Mouse (Mus musculus): ENCODE results near the gene Fgfr1op. TPM values are rescaled to one million over a fixed set of nuclear protein-coding genes. Genes with fewer than 3 reads are reported as not detected.
"Not testable (repeated sequence)": the region's sequence is repeated elsewhere in the genome, so short reads cannot be mapped to it uniquely, and the experiment has no call there.

Gene Fgfr1op
- polyA plus RNA-seq, 1 experiment from 2014 or later = 28.1 TPM

DNA sequence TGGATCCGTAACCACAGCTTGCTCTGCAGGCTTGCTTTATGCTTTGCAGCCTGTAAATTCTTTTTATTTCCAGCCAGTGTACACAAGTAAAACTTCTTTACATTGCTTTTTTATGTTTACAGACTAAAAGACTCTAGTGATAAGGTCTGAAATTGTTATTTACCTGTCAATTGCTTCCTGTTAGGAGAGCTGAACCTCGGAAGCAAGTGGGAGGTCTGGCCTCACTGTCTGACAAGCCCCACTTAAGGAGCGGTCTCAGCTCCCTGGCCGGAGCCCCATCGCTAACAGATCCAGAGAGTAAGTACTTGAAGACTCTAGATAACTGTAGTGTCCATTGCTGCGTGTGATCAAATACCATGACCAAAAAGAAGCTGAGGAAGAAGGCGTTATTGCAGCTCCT is 18.9 kb downstream of the Fgfr1op start:
- Histone ChIP-seq H3K4me3 (no peak overlapping the region), H3K9ac (no peak overlapping the region), H3K4me1 (replicated peaks) (no peaks in the 10 kb centered on the region), H3K4me2 (no peak overlapping the region), H3K27ac (no peak overlapping the region), H3K36me3 (peaks cover 83% of the 10 kb centered on the region), H3K27me3 (no peaks in the 10 kb centered on the region), H3K9me3 (no peaks in the 10 kb centered on the region)
- WGBS = 94% methylated on average over 7 of the region's 7 CpGs
- no peak for ATAC-seq (ENCODE audit: low FRiP score)

DNA sequence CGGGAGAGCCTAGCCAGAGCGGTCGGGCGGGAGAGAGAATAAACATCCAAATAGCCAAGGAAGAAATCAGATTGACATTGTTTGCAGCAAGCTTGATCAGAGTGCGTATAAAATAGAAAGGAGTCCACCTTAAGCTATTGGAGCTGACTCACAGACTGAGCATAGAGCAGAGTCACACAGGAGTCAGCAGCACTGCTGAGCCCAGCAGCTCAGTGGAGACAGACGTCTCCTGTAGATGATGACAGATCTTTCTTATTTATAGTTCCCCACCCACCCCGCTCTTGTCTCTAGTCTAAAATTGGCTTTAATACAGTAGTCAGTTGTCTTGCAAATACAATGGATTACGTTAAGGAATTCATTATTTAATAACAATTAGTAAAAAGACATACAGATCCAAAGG is 28.4 kb downstream of the Fgfr1op start:
- 93% methylated on average over 8 of the region's 8 CpGs for WGBS
- Histone ChIP-seq H3K9me3 (no peaks in the 10 kb centered on the region), H3K36me3 (peaks cover 61% of the 10 kb centered on the region), H3K4me3 (no peak overlapping the region), H3K4me2 (no peak overlapping the region), H3K4me1 (replicated peaks) (no peaks in the 10 kb centered on the region), H3K9ac (no peak overlapping the region), H3K27ac (no peak overlapping the region), H3K27me3 (no peaks in the 10 kb centered on the region)
- ATAC-seq (ENCODE audit: low FRiP score) = no peak

DNA sequence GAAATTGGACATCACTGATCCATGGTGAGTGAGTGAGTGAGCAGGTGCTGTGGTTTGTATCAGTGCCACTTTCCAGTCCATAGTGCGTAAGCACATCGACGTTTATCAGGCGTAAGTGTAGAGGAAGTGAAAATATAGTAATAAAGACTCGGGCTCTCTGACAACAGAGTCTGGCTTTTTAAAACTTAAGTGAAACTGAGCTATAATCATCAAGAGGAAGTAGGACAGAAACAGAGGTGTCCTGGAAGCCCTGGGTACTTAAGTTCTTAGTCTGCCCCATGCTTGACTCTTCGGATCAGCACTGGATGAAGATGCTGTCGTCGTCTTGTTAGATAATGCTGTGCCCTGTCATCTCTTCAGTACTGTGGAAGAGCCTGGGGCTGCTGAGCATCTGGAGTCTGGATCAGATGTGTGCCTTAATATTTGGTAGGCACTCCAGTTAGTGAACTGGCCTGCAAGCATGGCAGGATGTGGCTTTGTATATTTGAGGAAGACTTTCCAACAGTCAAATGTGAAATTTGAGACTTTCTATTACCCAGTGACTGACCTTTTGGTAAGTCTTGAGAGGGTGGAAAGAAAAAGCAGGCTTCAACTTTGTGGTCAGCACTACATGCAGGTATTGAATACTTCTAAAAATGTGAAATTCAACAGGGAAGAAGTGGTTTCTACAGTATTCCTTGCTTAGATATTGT is 30.5 kb downstream of the Fgfr1op start:
- no peak overlapping the region for H3K4me2 ChIP-seq
- 96% methylated on average over 8 of the region's 8 CpGs for WGBS
- H3K9ac ChIP-seq = no peak overlapping the region
- H3K9me3 ChIP-seq = no peaks in the 10 kb centered on the region
- H3K27me3 ChIP-seq = no peaks in the 10 kb centered on the region
- H3K27ac ChIP-seq = no peak overlapping the region
- no peak overlapping the region for H3K4me3 ChIP-seq
- H3K4me1 ChIP-seq (replicated peaks) = no peaks in the 10 kb centered on the region
- peaks cover 40% of the 10 kb centered on the region for H3K36me3 ChIP-seq
- ATAC-seq (ENCODE audit: low FRiP score) = no peak

DNA sequence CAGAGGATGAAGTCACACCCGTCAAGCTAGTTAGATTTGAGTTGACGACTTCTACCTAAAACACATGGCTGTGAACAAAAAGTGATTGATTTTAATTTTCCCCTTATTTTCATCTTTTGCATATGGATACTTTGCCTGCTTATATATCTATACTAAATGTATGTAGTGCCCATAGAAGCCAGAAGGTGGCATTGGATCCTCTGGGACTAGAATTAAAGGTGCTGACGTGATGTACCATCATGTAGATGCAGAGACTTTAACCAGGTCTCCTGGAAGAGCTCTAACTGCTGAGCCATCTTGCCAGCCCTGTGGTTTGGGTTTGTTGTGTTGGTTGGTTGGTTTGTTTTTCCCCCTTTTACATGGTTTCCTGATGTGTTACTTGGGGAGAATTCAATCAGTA is 32.4 kb downstream of the Fgfr1op start:
- ATAC-seq (ENCODE audit: low FRiP score) = no peak
- H3K9me3 ChIP-seq = no peaks in the 10 kb centered on the region
- no peak overlapping the region for H3K9ac ChIP-seq
- no peak overlapping the region for H3K27ac ChIP-seq
- H3K4me1 ChIP-seq (replicated peaks) = no peaks in the 10 kb centered on the region
- peaks cover 31% of the 10 kb centered on the region for H3K36me3 ChIP-seq
- no peaks in the 10 kb centered on the region for H3K27me3 ChIP-seq
- no peak overlapping the region for H3K4me2 ChIP-seq
- H3K4me3 ChIP-seq = no peak overlapping the region
- 70% methylated on average over 3 of the region's 3 CpGs for WGBS

DNA sequence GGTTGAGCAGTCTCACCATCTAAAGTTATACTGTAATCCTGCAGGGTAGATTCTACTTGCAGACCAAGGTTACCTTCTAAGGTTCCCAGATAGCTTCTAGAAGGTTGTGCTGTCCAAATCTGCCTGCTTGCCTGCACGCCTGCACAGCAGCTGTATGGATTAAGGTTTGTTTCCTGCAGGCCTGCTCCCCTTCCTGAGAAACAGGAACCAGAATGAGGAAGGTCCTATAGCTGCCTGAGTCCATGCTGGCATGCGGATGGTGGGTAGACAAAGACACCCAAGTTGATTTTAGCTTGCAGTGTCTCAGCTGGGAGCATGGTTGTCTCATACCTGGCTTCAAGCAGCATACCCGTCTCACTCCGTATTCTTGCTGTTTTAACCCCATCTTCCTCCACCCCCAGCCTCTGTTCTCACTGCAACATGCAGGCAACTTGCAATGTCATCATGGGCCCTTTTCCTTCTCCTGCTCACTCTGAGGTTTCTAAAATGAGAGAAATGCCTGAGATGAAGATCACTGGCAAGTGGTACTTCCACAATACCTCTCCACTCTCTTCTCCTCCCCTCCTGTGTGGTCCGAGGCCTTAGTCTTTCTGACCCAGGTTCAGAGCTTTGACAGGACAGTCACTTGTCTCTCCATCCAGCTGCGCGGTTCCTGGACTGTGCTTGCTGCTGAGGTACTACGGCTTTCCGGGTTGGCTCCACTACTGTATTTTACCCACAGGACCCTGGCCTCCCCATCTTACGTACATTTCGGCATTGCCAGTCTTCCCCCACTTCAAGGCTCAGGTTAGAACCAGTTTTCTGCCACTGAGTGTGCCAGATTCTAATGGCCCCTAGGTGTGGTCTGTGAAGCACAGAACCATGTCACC is 34.0 kb downstream of the Fgfr1op start:
- Histone ChIP-seq H3K9ac (no peak overlapping the region), H3K27me3 (no peaks in the 10 kb centered on the region), H3K27ac (no peak overlapping the region), H3K4me3 (no peak overlapping the region), H3K9me3 (no peaks in the 10 kb centered on the region), H3K4me2 (no peak overlapping the region), H3K4me1 (replicated peaks) (no peaks in the 10 kb centered on the region), H3K36me3 (peaks cover 20% of the 10 kb centered on the region)
- no peak for ATAC-seq (ENCODE audit: low FRiP score)
- 90% methylated on average over 11 of the region's 11 CpGs for WGBS

GRCm38 (mm10) chr17:8199936-8200330 is 34.6 kb downstream of the Fgfr1op start:
- Histone ChIP-seq H3K27me3 (no peaks in the 10 kb centered on the region), H3K9me3 (no peaks in the 10 kb centered on the region), H3K9ac (no peak overlapping the region), H3K4me3 (no peak overlapping the region), H3K4me2 (no peak overlapping the region), H3K4me1 (replicated peaks) (no peaks in the 10 kb centered on the region), H3K36me3 (peaks cover 16% of the 10 kb centered on the region), H3K27ac (no peak overlapping the region)
- WGBS = 91% methylated on average over 1 of the region's 1 CpGs
- no peak for ATAC-seq (ENCODE audit: low FRiP score)

DNA sequence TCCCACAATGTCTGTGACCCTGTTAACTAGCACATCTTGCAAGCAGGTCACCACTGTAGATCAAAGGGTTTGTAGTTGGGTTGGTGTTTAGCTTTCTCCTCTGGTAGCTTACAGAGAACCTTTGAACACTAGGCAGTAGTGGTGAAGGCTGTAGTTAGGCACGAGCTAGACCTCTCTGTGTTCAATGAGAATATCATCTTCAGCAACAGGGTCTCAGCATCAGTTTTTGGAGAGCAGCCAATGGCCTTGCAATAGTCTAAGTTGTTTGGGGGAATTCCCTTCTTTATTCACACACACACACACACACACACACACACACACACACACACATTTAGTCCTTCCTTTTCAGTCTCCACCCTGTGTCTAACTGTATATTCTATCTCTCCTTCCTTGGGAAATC is 38.2 kb downstream of the Fgfr1op start:
- ATAC-seq (ENCODE audit: low FRiP score) = no peak
- Histone ChIP-seq H3K27ac (no peak overlapping the region), H3K27me3 (no peaks in the 10 kb centered on the region), H3K9me3 (no peaks in the 10 kb centered on the region), H3K4me1 (replicated peaks) (no peaks in the 10 kb centered on the region), H3K4me2 (no peak overlapping the region), H3K4me3 (no peak overlapping the region), H3K36me3 (no peaks in the 10 kb centered on the region), H3K9ac (no peak overlapping the region)
- WGBS = 83% methylated on average over 1 of the region's 1 CpGs

DNA sequence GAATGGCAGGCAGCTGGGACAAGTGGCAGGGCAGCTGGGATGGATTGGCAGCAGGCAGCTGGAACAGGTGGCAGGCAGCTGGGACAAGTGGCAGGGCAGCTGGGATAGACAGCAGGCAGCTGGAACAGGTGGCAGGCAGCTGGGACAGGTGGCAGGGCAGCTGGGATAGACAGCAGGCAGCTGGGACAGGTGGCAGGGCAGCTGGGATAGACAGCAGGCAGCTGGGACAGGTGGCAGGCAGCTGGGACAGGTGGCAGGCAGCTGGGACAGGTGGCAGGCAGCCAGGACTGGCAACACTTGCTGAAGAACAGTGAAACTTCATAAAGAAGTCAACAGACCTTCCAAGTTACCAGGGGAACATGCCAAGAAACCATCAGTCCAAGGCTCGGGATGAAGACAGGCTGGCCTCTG is 39.9 kb downstream of the Fgfr1op start:
- H3K9me3 ChIP-seq; H3K9ac ChIP-seq; H3K27ac ChIP-seq; H3K36me3 ChIP-seq; H3K4me3 ChIP-seq; H3K4me2 ChIP-seq; ATAC-seq (ENCODE audit: low FRiP score); H3K4me1 ChIP-seq (replicated peaks); H3K27me3 ChIP-seq: not testable (repeated sequence)
- 77% methylated on average over 1 of the region's 1 CpGs for WGBS

GRCm38 (mm10) chr17:8206691-8207090 is 41.4 kb downstream of the Fgfr1op start:
- Histone ChIP-seq H3K27me3 (no peaks in the 10 kb centered on the region), H3K27ac (no peak overlapping the region), H3K9ac (no peak overlapping the region), H3K4me2 (no peak overlapping the region), H3K4me3 (no peak overlapping the region), H3K9me3 (no peaks in the 10 kb centered on the region), H3K36me3 (no peaks in the 10 kb centered on the region), H3K4me1 (replicated peaks) (no peaks in the 10 kb centered on the region)
- WGBS = 90% methylated on average over 5 of the region's 5 CpGs
- no peak for ATAC-seq (ENCODE audit: low FRiP score)

DNA sequence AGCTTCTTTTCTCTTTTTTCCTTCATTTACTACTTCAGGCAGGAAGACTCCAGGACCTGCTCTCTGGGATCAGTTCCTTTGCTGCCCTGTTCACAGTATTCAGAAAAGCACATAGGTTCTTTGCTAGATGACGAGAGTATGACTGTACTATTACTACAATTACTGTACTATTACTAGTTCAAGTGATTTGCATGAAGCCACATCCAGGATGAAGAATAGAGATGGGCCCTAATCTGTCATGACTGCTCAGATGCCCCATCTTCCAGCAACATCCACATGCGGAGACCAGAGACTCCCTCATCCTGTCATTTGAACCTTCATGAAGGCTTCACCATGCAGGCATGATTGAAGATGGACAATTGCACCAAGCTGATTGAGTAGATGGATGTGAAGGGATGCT is 44.4 kb downstream of the Fgfr1op start:
- Histone ChIP-seq H3K27me3 (0 out of 2 replicates have a peak, but pooled peaks cover 2% of the 10 kb centered on the region), H3K4me1 (replicated peaks) (no peaks in the 10 kb centered on the region), H3K4me3 (no peak overlapping the region), H3K4me2 (no peak overlapping the region), H3K27ac (no peak overlapping the region), H3K9ac (no peak overlapping the region), H3K36me3 (no peaks in the 10 kb centered on the region), H3K9me3 (no peaks in the 10 kb centered on the region)
- no peak for ATAC-seq (ENCODE audit: low FRiP score)
- 93% methylated on average over 2 of the region's 2 CpGs for WGBS

DNA sequence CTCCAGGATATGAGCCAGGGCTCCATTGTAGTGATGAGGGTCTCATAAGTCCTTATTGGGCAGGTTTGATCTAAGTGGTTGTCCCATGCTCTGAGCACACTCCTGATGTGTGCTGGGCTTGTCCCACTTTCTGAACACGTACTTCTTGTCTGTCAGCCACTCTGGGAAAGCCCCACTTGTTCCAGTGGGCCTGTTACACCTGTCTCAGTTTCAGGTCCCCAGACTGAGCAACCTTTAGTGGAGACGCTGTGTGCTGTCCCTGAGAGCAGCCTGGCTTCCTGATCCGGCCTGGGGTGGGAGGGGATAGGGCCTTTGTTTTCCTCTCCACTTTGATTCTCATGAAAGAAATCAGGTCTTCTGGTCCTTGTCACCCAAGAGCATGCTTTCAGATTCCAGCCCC is 44.9 kb downstream of the Fgfr1op start:
- no peak overlapping the region for H3K4me3 ChIP-seq
- H3K4me1 ChIP-seq (replicated peaks) = no peaks in the 10 kb centered on the region
- H3K9me3 ChIP-seq = no peaks in the 10 kb centered on the region
- WGBS = 62% methylated on average over 3 of the region's 3 CpGs
- H3K36me3 ChIP-seq = no peaks in the 10 kb centered on the region
- ATAC-seq (ENCODE audit: low FRiP score) = no peak
- no peak overlapping the region for H3K4me2 ChIP-seq
- no peak overlapping the region for H3K9ac ChIP-seq
- H3K27ac ChIP-seq = no peak overlapping the region
- H3K27me3 ChIP-seq = 0 out of 2 replicates have a peak, but pooled peaks cover 2% of the 10 kb centered on the region

- WGBS = 79% methylated on average over 10 of the region's 10 CpGs
- Histone ChIP-seq H3K9ac (no peak overlapping the region), H3K27me3 (0 out of 2 replicates have a peak, but pooled peaks cover 2% of the 10 kb centered on the region), H3K4me2 (no peak overlapping the region), H3K27ac (no peak overlapping the region), H3K4me1 (replicated peaks) (no peaks in the 10 kb centered on the region), H3K36me3 (no peaks in the 10 kb centered on the region), H3K4me3 (no peak overlapping the region), H3K9me3 (no peaks in the 10 kb centered on the region)
- no peak for ATAC-seq (ENCODE audit: low FRiP score)
Measured at GRCm38 (mm10) chr17:8210675-8211074, 45.4 kb downstream of the Fgfr1op start.

GRCm38 (mm10) chr17:8211399-8211798 is 46.1 kb downstream of the Fgfr1op start:
- Histone ChIP-seq H3K9me3 (no peaks in the 10 kb centered on the region), H3K9ac (no peak overlapping the region), H3K27ac (no peak overlapping the region), H3K27me3 (0 out of 2 replicates have a peak, but pooled peaks cover 2% of the 10 kb centered on the region), H3K36me3 (no peaks in the 10 kb centered on the region), H3K4me1 (replicated peaks) (no peaks in the 10 kb centered on the region), H3K4me2 (no peak overlapping the region), H3K4me3 (no peak overlapping the region)
- WGBS = 96% methylated on average over 6 of the region's 6 CpGs
- no peak for ATAC-seq (ENCODE audit: low FRiP score)
